Comparison of ENCODE assay signal across 26 mouse cellular contexts in the genomic region with DNA sequence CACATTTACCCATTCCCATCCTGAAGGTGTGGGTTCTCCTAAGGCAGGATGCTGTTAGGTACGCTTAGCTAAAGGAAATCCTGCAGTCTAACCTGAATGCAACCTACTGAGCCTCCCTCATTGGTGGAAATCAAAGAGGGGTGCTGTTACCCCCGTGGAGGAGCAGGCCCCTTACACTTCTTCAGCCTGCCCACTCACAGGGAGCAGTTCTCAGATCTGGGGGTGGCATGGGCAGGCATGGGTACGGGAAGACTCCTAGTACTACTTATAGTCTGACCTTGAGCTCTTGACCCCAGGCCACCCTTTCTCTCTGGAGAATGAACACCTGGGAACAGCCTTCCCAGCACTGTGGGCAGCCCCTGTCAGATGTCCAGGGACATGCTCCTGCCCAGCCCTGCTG.
"Had no signal": no experiment of that assay in that cellular context is flagged by ENCODE, and none has a peak within 500 bp of the region (broad histone marks: within the 10 kb centered on the region; RNA-seq: fewer than 3 reads in every experiment).

No protein-coding gene starts in this region.

- ATAC-seq: inflammation-experienced regulatory T-cells, adult 6 months; intestine, postnatal 0 days had no signal

- H3K9me3 ChIP-seq: heart, embryonic 10.5 days; heart, embryonic 12.5 days; hindbrain, embryonic 13.5 days; hindbrain, embryonic 15.5 days; intestine, embryonic 15.5 days; limb, embryonic 10.5 days; limb, embryonic 12.5 days; liver, embryonic 13.5 days; liver, embryonic 15.5 days had no signal

- H3K4me2 ChIP-seq: heart, embryonic 12.5 days; liver, embryonic 11.5 days; liver, embryonic 13.5 days; liver, embryonic 15.5 days had no signal

- H3K27ac ChIP-seq: gastrocnemius, adult 2 months; heart, embryonic 10.5 days; hindbrain, embryonic 13.5 days; hindbrain, embryonic 15.5 days; intestine, embryonic 15.5 days; layer of hippocampus, adult 2 months; left cerebral cortex, adult 2 months; limb, embryonic 10.5 days; limb, embryonic 12.5 days; liver, embryonic 13.5 days; liver, embryonic 15.5 days had no signal

- H3K4me3 ChIP-seq: gastrocnemius, adult 2 months; heart, embryonic 10.5 days; heart, embryonic 12.5 days; hindbrain, embryonic 15.5 days; intestine, embryonic 15.5 days; layer of hippocampus, adult 2 months; left cerebral cortex, adult 2 months; limb, embryonic 10.5 days; liver, embryonic 13.5 days; liver, embryonic 15.5 days had no signal

- H3K36me3 ChIP-seq: heart, embryonic 10.5 days; heart, embryonic 12.5 days; hindbrain, embryonic 13.5 days; hindbrain, embryonic 15.5 days; intestine, embryonic 15.5 days; limb, embryonic 10.5 days; limb, embryonic 12.5 days; liver, embryonic 13.5 days; liver, embryonic 15.5 days had no signal

- H3K9ac ChIP-seq: heart, embryonic 12.5 days; hindbrain, embryonic 13.5 days; hindbrain, embryonic 15.5 days; intestine, embryonic 15.5 days; limb, embryonic 12.5 days; liver, embryonic 13.5 days; liver, embryonic 15.5 days had no signal

- DNase-seq: gastrocnemius, adult 2 months; gastrocnemius, postnatal 10 days; gastrocnemius, postnatal 25 days; heart, adult 18-20 months; heart, postnatal 10 days; heart, postnatal 4 days; kidney, adult 18-20 months; kidney, adult 8-10 months; kidney, postnatal 10 days; kidney, postnatal 25 days; kidney, postnatal 4 days; liver; liver, embryonic 13.5 days had no signal
